Mouse (Mus musculus): ENCODE data around the gene Morc3. TPM values are rescaled to one million over a fixed set of nuclear protein-coding genes. Genes with fewer than 3 reads are reported as not detected.
"Not testable (repeated sequence)": the region's sequence is repeated elsewhere in the genome, so short reads cannot be mapped to it uniquely, and the experiment has no call there.

Gene Morc3
- polyA plus RNA-seq, 2 experiments from 2014 or later = 90.1 to 129 TPM

- no peak for ATAC-seq
These were observed 12.6 kb upstream of the Morc3 start for GRCm38 (mm10) chr16:93819325-93819696.

GRCm38 (mm10) chr16:93820040-93820439 is 11.9 kb upstream of the Morc3 start:
- no peak for ATAC-seq

- ATAC-seq = no peak
These were observed 10.2 kb upstream of the Morc3 start for GRCm38 (mm10) chr16:93821706-93822105.

- ATAC-seq = not testable (repeated sequence)
These were observed 9.3 kb upstream of the Morc3 start for GRCm38 (mm10) chr16:93822433-93823225.

GRCm38 (mm10) chr16:93824799-93825198 is 7.1 kb upstream of the Morc3 start:
- no peak for ATAC-seq

- no peak for ATAC-seq
These were observed 6.5 kb upstream of the Morc3 start for GRCm38 (mm10) chr16:93825463-93825862.

- ATAC-seq = no peak
These were observed 5.9 kb upstream of the Morc3 start for GRCm38 (mm10) chr16:93826054-93826453.

- ATAC-seq = not testable (repeated sequence)
These were observed 5.4 kb upstream of the Morc3 start for GRCm38 (mm10) chr16:93826478-93826877.

- ATAC-seq = no peak
These were observed 5.0 kb upstream of the Morc3 start for GRCm38 (mm10) chr16:93826909-93827308.

- ATAC-seq = no peak
These were observed 2.4 kb upstream of the Morc3 start for GRCm38 (mm10) chr16:93829526-93829925.

- no peak for ATAC-seq
These were observed 1.9 kb upstream of the Morc3 start for GRCm38 (mm10) chr16:93830071-93830470.

- no peak for ATAC-seq
These were observed 1.0 kb upstream of the Morc3 start for GRCm38 (mm10) chr16:93830916-93831315.

GRCm38 (mm10) chr16:93832451-93833276 is 743 bp downstream of the Morc3 start:
- ATAC-seq = peak; percentile 32

GRCm38 (mm10) chr16:93833551-93833950 is 1.6 kb downstream of the Morc3 start:
- no peak for ATAC-seq

GRCm38 (mm10) chr16:93834076-93834475 is 2.2 kb downstream of the Morc3 start:
- no peak for ATAC-seq

GRCm38 (mm10) chr16:93839049-93839448 is 7.1 kb downstream of the Morc3 start:
- no peak for ATAC-seq

- ATAC-seq = no peak
These were observed 18.6 kb downstream of the Morc3 start for GRCm38 (mm10) chr16:93850527-93850926.

- no peak for ATAC-seq
These were observed 28.0 kb downstream of the Morc3 start for GRCm38 (mm10) chr16:93859967-93860366.

- no peak for ATAC-seq
These were observed 28.8 kb downstream of the Morc3 start for GRCm38 (mm10) chr16:93860686-93861085.

GRCm38 (mm10) chr16:93874841-93875240 is 42.9 kb downstream of the Morc3 start:
- no peak for ATAC-seq

- ATAC-seq = no peak
These were observed 45.9 kb downstream of the Morc3 start for GRCm38 (mm10) chr16:93877612-93878380.

GRCm38 (mm10) chr16:93883423-93884085 is 51.6 kb downstream of the Morc3 start, which contains the start of gene Chaf1b:
Gene Chaf1b (plus strand): TSS chr16:93883901.
- peak; percentile 96 for ATAC-seq
